Comparison of ENCODE assay signal across 8 mouse cellular contexts in genomic region chr13:55099066-55099725, GRCm38 (mm10). TPM values are rescaled to one million over a fixed set of nuclear protein-coding genes. Genes with fewer than 3 reads are reported as not detected.
DNase-seq lines count a peak whose midpoint lies in the region; ATAC-seq and TF ChIP-seq lines count a peak whose summit lies in the region.

No protein-coding gene starts in this region.

- ATAC-seq in forebrain, embryonic 12.5 days (ENCODE audit: low FRiP score): no peak
- ATAC-seq in liver, embryonic 14.5 days (ENCODE audit: insufficient read depth): peak; percentile 11; the same call in 1 of the 2 replicates

- peak overlapping the region; percentile 88 for H3K4me3 ChIP-seq in forebrain, embryonic 12.5 days (replicated peaks)
- H3K4me3 ChIP-seq in liver, embryonic 14.5 days (ENCODE audit: insufficient read depth in 1 of 2, low read depth in 2 of 2, low read length in 2 of 2): peak overlapping the region; percentile 87 to 96

- H3K9me3 ChIP-seq in forebrain, embryonic 12.5 days: no peaks in the 10 kb centered on the region
- no peaks in the 10 kb centered on the region for H3K9me3 ChIP-seq in liver, embryonic 14.5 days (ENCODE audit: control insufficient read depth, low read length)

- peaks cover 8% of the 10 kb centered on the region for H3K4me1 ChIP-seq in forebrain, embryonic 12.5 days
- H3K4me1 ChIP-seq in liver, embryonic 14.5 days (replicated peaks; ENCODE audit: control insufficient read depth in 2 of 2, insufficient read depth in 2 of 2, low read length in 1 of 2): peaks cover 7 to 9% of the 10 kb centered on the region in 2 experiments

- peak; percentile 41 for DNase-seq in layer of hippocampus, adult 11-12 months (ENCODE audit: low spot score)
- DNase-seq in layer of hippocampus, adult 9-10 months (ENCODE audit: low spot score): no peak
- peak; percentile 11 for DNase-seq in WW6 (ENCODE audit: low read depth, low spot score)
- peak; percentile 80 for DNase-seq in induced T-regulatory cell, adult 2 months (ENCODE audit: low read depth)
- peak in 2 of 3 experiments; percentile 7 to 33 for DNase-seq in liver, embryonic 14.5 days (ENCODE audit: low read depth in 3 of 3, low spot score in 3 of 3)
- DNase-seq in naive thymus-derived CD4-positive, alpha-beta T cell, adult 2 months (ENCODE audit: low read depth): peak; percentile 80
- DNase-seq in urinary bladder, postnatal 4 days (ENCODE audit: low spot score in 2 of 2): no peak

- peak overlapping the region; percentile 91 for H3K9ac ChIP-seq in forebrain, embryonic 12.5 days
- H3K9ac ChIP-seq in liver, embryonic 14.5 days (replicated peaks): peak overlapping the region; percentile 97

- no peak for TF ChIP-seq CTCF in liver, embryonic 14.5 days (IDR thresholded peaks at IDR 0.05; ENCODE audit: low read depth)

- H3K27me3 ChIP-seq in forebrain, embryonic 12.5 days: no peaks in the 10 kb centered on the region
- H3K27me3 ChIP-seq in liver, embryonic 14.5 days (ENCODE audit: control insufficient read depth, insufficient read depth, low read length): no peaks in the 10 kb centered on the region

- 41% methylated on average over 20 of the region's 20 CpGs for WGBS in forebrain, embryonic 12.5 days
- WGBS in liver, embryonic 14.5 days (ENCODE audit: insufficient replicate concordance): 15% methylated on average over 20 of the region's 20 CpGs

- TF ChIP-seq EP300 in liver, embryonic 14.5 days (IDR thresholded peaks at IDR 0.05; ENCODE audit: low read depth): no peak

- H3K27ac ChIP-seq in forebrain, embryonic 12.5 days: no peak overlapping the region; the same call in 1 of the 2 replicates
- peak overlapping the region; percentile 79 for H3K27ac ChIP-seq in liver, embryonic 14.5 days

- peak overlapping the region; percentile 52 for H3K4me2 ChIP-seq in forebrain, embryonic 12.5 days
- peak overlapping the region; percentile 95 for H3K4me2 ChIP-seq in liver, embryonic 14.5 days (ENCODE audit: low read depth)

- no peaks in the 10 kb centered on the region for H3K36me3 ChIP-seq in forebrain, embryonic 12.5 days (replicated peaks)
- no peaks in the 10 kb centered on the region for H3K36me3 ChIP-seq in liver, embryonic 14.5 days (replicated peaks; ENCODE audit: control insufficient read depth, insufficient read depth, low read depth)

RNA-seq across cellular contexts. Expression of gene Uimc1, which starts 0.9 kb away (rescaled TPM):
- polyA plus RNA-seq in forebrain, embryonic 12.5 days (2016; fragmentation: Nextera tagmentation; extraction: Ambion mirVana): 25.1 and 27.4 TPM in 2 replicates
- polyA plus RNA-seq in liver, embryonic 14.5 days (2012; rRNA removed): 6.0 and 12.5 TPM in 2 replicates
- polyA plus RNA-seq in liver, embryonic 14.5 days (2014; fragmentation: Nextera tagmentation; extraction: Ambion mirVana): 16.0 and 16.6 TPM in 2 replicates

RNA-seq across cellular contexts. Expression of gene Zfp346, which starts 5.9 kb away (rescaled TPM):
- 24.1 and 27.9 TPM in 2 replicates for polyA plus RNA-seq in forebrain, embryonic 12.5 days (2016; fragmentation: Nextera tagmentation; extraction: Ambion mirVana)
- 9.4 and 11.4 TPM in 2 replicates for polyA plus RNA-seq in liver, embryonic 14.5 days (2012; rRNA removed)
- 5.6 and 6.1 TPM in 2 replicates for polyA plus RNA-seq in liver, embryonic 14.5 days (2014; fragmentation: Nextera tagmentation; extraction: Ambion mirVana)

RNA-seq across cellular contexts. Expression of gene Gm17617, which starts 34.2 kb away (rescaled TPM):
- not detected in 2 replicates for polyA plus RNA-seq in forebrain, embryonic 12.5 days (2016; fragmentation: Nextera tagmentation; extraction: Ambion mirVana)
- polyA plus RNA-seq in liver, embryonic 14.5 days (2012; rRNA removed): not detected in 2 replicates
- not detected in 2 replicates for polyA plus RNA-seq in liver, embryonic 14.5 days (2014; fragmentation: Nextera tagmentation; extraction: Ambion mirVana)

RNA-seq across cellular contexts. Expression of gene Fgfr4, which starts 53.2 kb away (rescaled TPM):
- 0.15 and 0.20 TPM in 2 replicates for polyA plus RNA-seq in forebrain, embryonic 12.5 days (2016; fragmentation: Nextera tagmentation; extraction: Ambion mirVana)
- polyA plus RNA-seq in liver, embryonic 14.5 days (2012; rRNA removed): 3.9 and 4.7 TPM in 2 replicates
- polyA plus RNA-seq in liver, embryonic 14.5 days (2014; fragmentation: Nextera tagmentation; extraction: Ambion mirVana): 3.3 and 4.5 TPM in 2 replicates

Comparison
In these comparisons a context has a peak if more than half of its experiments do, and no peak if none do; other contexts are left out.
1. DNase-seq: peak in layer of hippocampus, adult 11-12 months (single experiment), WW6 (single experiment), induced T-regulatory cell, adult 2 months (single experiment), liver, embryonic 14.5 days (2 of 3) and naive thymus-derived CD4-positive, alpha-beta T cell, adult 2 months (single experiment); none in layer of hippocampus, adult 9-10 months (single experiment) and urinary bladder, postnatal 4 days (0 of 2).